Comparison of ENCODE assay signal across 12 mouse cellular contexts in the genomic region with DNA sequence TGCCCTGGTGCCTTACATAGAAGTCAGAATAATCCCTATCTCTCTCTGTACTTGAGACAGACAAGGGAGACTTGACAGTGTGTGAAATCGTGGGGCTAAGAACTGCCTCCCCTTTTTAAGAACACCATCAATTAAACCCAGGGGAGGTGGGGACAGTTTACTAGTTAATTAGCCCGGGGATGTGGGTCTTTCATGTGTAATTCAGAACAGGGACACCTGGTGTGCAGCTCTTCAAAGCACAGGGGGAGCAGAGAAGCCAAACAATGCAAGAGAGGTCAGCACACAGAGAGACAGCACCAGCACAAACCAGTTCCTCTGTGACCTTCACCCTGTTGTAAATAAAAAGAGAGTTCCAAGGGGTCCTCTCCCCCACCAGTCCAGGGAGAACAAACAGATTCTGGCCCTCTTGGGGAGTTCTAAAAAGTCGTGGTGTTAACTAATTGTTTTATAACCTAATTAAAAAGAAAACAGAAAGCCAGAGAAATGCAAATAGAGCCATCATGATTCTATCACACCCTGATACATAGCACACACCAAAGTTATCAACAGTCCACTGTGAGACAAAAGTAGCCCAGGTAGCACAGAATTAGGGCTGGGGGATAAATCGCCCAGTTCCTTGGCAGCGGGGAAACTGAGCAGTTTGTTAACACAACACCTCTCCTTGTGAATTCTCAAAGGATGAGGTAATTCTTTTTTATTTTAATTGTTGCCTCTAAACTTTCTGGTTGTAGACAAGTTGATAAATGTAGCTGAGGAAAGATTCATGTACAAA.
DNase-seq lines count a peak whose midpoint lies in the region; ATAC-seq lines count a peak whose summit lies in the region.
"Had no signal": no experiment of that assay in that cellular context is flagged by ENCODE, and none has a peak within 500 bp of the region (broad histone marks: within the 10 kb centered on the region; RNA-seq: fewer than 3 reads in every experiment).

No protein-coding gene starts in this region.

- no peaks in the 10 kb centered on the region for H3K27me3 ChIP-seq in heart, embryonic 16.5 days (ENCODE audit: control insufficient read depth, insufficient read depth, low read length)
- peaks cover 7% of the 10 kb centered on the region; the same call in 1 of the 2 replicates for H3K27me3 ChIP-seq in neural tube, embryonic 11.5 days (ENCODE audit: control insufficient read depth, insufficient read depth, low read length)
- no peaks in the 10 kb centered on the region for H3K27me3 ChIP-seq in forebrain, embryonic 13.5 days

- H3K36me3 ChIP-seq in heart, embryonic 16.5 days (ENCODE audit: control insufficient read depth, insufficient read depth), result no peaks in the 10 kb centered on the region
- H3K36me3 ChIP-seq in neural tube, embryonic 11.5 days (ENCODE audit: control insufficient read depth, insufficient read depth, low read length), result no peaks in the 10 kb centered on the region
- no peaks in the 10 kb centered on the region for H3K36me3 ChIP-seq in forebrain, embryonic 13.5 days (ENCODE audit: poor library complexity, severe bottlenecking)

- peaks cover 15% of the 10 kb centered on the region for H3K4me1 ChIP-seq in heart, embryonic 16.5 days (ENCODE audit: control insufficient read depth, insufficient read depth, low read length)
- peaks cover 6% of the 10 kb centered on the region for H3K4me1 ChIP-seq in neural tube, embryonic 11.5 days (ENCODE audit: control insufficient read depth, insufficient read depth, low read length)
- peaks cover 16% of the 10 kb centered on the region for H3K4me1 ChIP-seq in forebrain, embryonic 13.5 days

- H3K27ac ChIP-seq in heart, embryonic 16.5 days (ENCODE audit: low read length), result no peak overlapping the region
- no peak overlapping the region for H3K27ac ChIP-seq in neural tube, embryonic 11.5 days (ENCODE audit: low read depth, low read length)
- peak overlapping the region; percentile 36 for H3K27ac ChIP-seq in forebrain, embryonic 13.5 days

- 19% methylated on average over 5 of the region's 5 CpGs for WGBS in heart, embryonic 16.5 days
- WGBS in neural tube, embryonic 11.5 days, result 7% methylated on average over 5 of the region's 5 CpGs
- 2% methylated on average over 5 of the region's 5 CpGs for WGBS in forebrain, embryonic 13.5 days

- no peak overlapping the region for H3K9ac ChIP-seq in heart, embryonic 16.5 days (ENCODE audit: low read length)
- no peak overlapping the region for H3K9ac ChIP-seq in neural tube, embryonic 11.5 days (ENCODE audit: low read length)
- peak overlapping the region; percentile 36 for H3K9ac ChIP-seq in forebrain, embryonic 13.5 days

- no peak for ATAC-seq in heart, embryonic 16.5 days (replicated peaks; ENCODE audit: extremely low read depth, insufficient read depth, low FRiP score)
- ATAC-seq in neural tube, embryonic 11.5 days (ENCODE audit: insufficient read depth, low FRiP score, low TSS enrichment), result no peak; the same call in 1 of the 2 replicates
- peak; percentile 62 for ATAC-seq in forebrain, embryonic 13.5 days

- peaks cover 5% of the 10 kb centered on the region; the same call in 1 of the 2 replicates for H3K9me3 ChIP-seq in heart, embryonic 16.5 days (replicated peaks; ENCODE audit: control insufficient read depth, low read length)
- H3K9me3 ChIP-seq in neural tube, embryonic 11.5 days (ENCODE audit: control insufficient read depth, low read length), result no peaks in the 10 kb centered on the region
- H3K9me3 ChIP-seq in forebrain, embryonic 13.5 days (replicated peaks), result no peaks in the 10 kb centered on the region

- no peak overlapping the region for H3K4me3 ChIP-seq in heart, embryonic 16.5 days (ENCODE audit: low read length)
- no peak overlapping the region for H3K4me3 ChIP-seq in neural tube, embryonic 11.5 days (ENCODE audit: low read depth, low read length)
- H3K4me3 ChIP-seq in forebrain, embryonic 13.5 days, result no peak overlapping the region

- H3K4me2 ChIP-seq in heart, embryonic 16.5 days (ENCODE audit: low read depth, low read length), result peak overlapping the region; percentile 16; the same call in 1 of the 2 replicates
- H3K4me2 ChIP-seq in neural tube, embryonic 11.5 days (ENCODE audit: low read depth), result no peak overlapping the region
- H3K4me2 ChIP-seq in forebrain, embryonic 13.5 days, result no peak overlapping the region; the same call in 1 of the 2 replicates

- no peak for DNase-seq in heart, postnatal 4 days
- peak; percentile 38 for DNase-seq in neural tube, embryonic 11.5 days (ENCODE audit: low spot score)
- no peak for DNase-seq in neural tube, embryonic 10.5 days (ENCODE audit: extremely low spot score, low spot score)
- DNase-seq in retina, embryonic 14.5 days (ENCODE audit: low spot score), result peak; percentile 27
- DNase-seq in adrenal gland, postnatal 25 days, result no peak
- DNase-seq in frontal cortex, postnatal 10 days (ENCODE audit: low spot score in 2 of 2), result no peak
- DNase-seq: adrenal gland, postnatal 10 days; cerebellum, adult 2 months; kidney, adult 9 months; thymus, postnatal 4 days had no signal

Comparison
In these comparisons a context has a peak if more than half of its experiments do, and no peak if none do; other contexts are left out.
1. DNase-seq: peak in neural tube, embryonic 11.5 days (single experiment) and retina, embryonic 14.5 days (single experiment); none in heart, postnatal 4 days (single experiment), neural tube, embryonic 10.5 days (single experiment), adrenal gland, postnatal 25 days (single experiment) and frontal cortex, postnatal 10 days (0 of 2).